Mouse (Mus musculus) ES-Bruce4 (cell line): ENCODE results near the gene Ptpro. TPM values are rescaled to one million over a fixed set of nuclear protein-coding genes. Genes with fewer than 3 reads are reported as not detected.

Source experiments
- H3K27ac ChIP-seq: 2 replicates; pipeline ENCODE4 v1.5.1; 2012; ENCODE audit warnings: low read length, inconsistent platforms; ENCODE audit not compliant: insufficient read depth
- H3K27me3 ChIP-seq: 2 replicates; pipeline ENCODE4 v1.6.1; 2012; ENCODE audit warnings: mild to moderate bottlenecking, low read length, inconsistent platforms; ENCODE audit not compliant: control insufficient read depth, poor library complexity, insufficient read depth, severe bottlenecking
- H3K36me3 ChIP-seq: 2 replicates; pipeline ENCODE4 v1.6.1; 2012; ENCODE audit warnings: inconsistent platforms, mild to moderate bottlenecking, low read length, moderate library complexity; ENCODE audit not compliant: control insufficient read depth, poor library complexity, insufficient read depth, severe bottlenecking
- H3K4me1 ChIP-seq: one replicate; pipeline ENCODE4 v1.8.1; 2011; ENCODE audit warnings: low read length; ENCODE audit not compliant: control insufficient read depth, insufficient read depth
- H3K4me3 ChIP-seq: 2 replicates; pipeline ENCODE4 v1.5.1; 2011; ENCODE audit warnings: low read depth, mild to moderate bottlenecking, low read length
- H3K9ac ChIP-seq: 2 replicates; pipeline ENCODE4 v1.6.1; 2012; ENCODE audit warnings: low read depth, mild to moderate bottlenecking, inconsistent platforms; ENCODE audit not compliant: poor library complexity, severe bottlenecking
- H3K9me3 ChIP-seq: replicated peaks from 2 replicates; pipeline ENCODE4 v1.6.1; 2012; ENCODE audit warnings: mild to moderate bottlenecking, low read length, inconsistent platforms; ENCODE audit not compliant: control insufficient read depth, poor library complexity, insufficient read depth, severe bottlenecking
- CTCF ChIP-seq: IDR thresholded peaks from one replicate; pipeline ENCODE4 v1.8.1; 2011; ENCODE audit warnings: low read depth, low read length
- EP300 ChIP-seq: IDR thresholded peaks from 2 replicates; pipeline ENCODE4 v1.6.1; 2011; ENCODE audit warnings: low read depth, low read length; ENCODE audit not compliant: insufficient read depth
- POLR2A ChIP-seq: IDR thresholded peaks from one replicate; pipeline ENCODE4 v1.8.1; 2011; ENCODE audit warnings: low read length; ENCODE audit not compliant: insufficient read depth
- polyA plus RNA-seq: library from polyadenylated mRNA; stranded (reverse); fragments of >200 nt; gene quantifications from 2 replicates; pipeline ENCODE4 v1.2.4, GENCODE M21; 2011; ENCODE audit warnings: low read depth; ENCODE audit not compliant: missing spikeins, insufficient read depth, insufficient read length

The Ptpro gene
- polyA plus RNA-seq, 1 experiment, result not detected

DNA sequence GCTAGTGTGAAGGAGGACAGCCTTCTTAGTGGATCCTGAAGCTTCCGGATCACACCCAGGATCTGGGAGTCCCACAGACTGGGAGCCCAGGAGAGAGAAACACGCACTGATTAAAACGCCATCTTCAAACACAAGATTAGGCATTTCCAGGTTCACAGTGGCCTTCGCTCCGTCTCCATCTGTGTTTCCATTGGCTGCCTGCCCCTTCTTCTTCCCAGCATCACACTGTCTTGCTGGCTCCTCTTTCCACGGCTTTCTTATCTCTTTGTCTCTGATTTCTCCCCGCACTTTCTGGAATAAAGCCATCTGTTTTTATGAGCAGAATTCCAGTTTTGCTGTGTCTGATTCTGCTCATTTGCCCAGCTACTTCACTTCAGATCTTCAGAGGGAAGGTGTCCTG is 108.0 kb downstream of the Ptpro start:
- Histone ChIP-seq H3K27ac (no peak overlapping the region), H3K36me3 (no peaks in the 10 kb centered on the region), H3K27me3 (no peaks in the 10 kb centered on the region), H3K4me1 (no peaks in the 10 kb centered on the region), H3K4me3 (no peak overlapping the region), H3K9ac (no peak overlapping the region), H3K9me3 (no peaks in the 10 kb centered on the region; the same call in 1 of the 2 replicates)
- no peak for TF ChIP-seq CTCF

DNA sequence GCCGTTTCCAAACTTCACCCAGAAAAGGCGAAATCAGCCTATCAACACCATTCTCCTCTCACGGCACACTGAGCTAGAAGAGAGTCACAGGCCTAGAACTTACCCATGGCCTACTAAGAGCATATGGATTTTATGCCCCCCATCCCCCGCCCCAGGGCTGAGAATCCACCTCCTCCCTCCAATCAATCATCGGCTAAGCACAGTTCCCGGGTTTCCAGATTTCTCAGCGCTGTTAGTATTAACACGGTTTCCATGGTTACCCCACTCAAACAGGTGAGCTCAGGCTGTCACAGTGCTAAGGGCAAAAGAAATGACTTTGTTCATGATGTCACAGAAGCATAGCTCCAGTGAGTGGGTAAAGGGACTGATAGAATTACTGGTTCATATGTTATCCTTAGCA is 110.1 kb downstream of the Ptpro start:
- Histone ChIP-seq H3K9me3 (no peaks in the 10 kb centered on the region; the same call in 1 of the 2 replicates), H3K27me3 (no peaks in the 10 kb centered on the region), H3K27ac (no peak overlapping the region), H3K4me3 (no peak overlapping the region), H3K36me3 (no peaks in the 10 kb centered on the region), H3K9ac (no peak overlapping the region), H3K4me1 (no peaks in the 10 kb centered on the region)
- TF ChIP-seq POLR2A (no peak), EP300 (no peak), CTCF (no peak)

DNA sequence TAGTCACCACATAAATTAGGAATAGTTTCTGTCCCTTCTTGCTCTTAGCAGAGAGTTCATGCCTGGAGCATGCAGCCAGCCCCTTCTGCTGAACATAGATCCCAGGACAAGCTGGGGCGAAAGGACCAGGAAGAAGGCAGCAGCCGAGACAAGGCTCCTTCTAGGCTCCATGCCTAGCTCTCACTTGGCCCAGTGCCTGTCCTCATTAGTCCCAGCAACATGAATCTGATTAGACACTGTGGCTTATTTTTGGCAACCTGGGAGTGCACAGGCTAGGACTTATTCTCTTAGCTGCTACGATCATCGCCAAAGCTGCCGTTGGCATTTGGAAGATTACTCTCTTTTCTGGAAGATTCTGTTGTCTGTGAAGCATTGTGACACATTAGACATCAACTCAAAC is 112.6 kb downstream of the Ptpro start:
- Histone ChIP-seq H3K27me3 (no peaks in the 10 kb centered on the region), H3K4me3 (no peak overlapping the region), H3K9me3 (no peaks in the 10 kb centered on the region), H3K9ac (no peak overlapping the region), H3K36me3 (no peaks in the 10 kb centered on the region), H3K4me1 (no peaks in the 10 kb centered on the region), H3K27ac (no peak overlapping the region)
- no peak for TF ChIP-seq CTCF
- no peak for TF ChIP-seq POLR2A
- TF ChIP-seq EP300, result no peak

DNA sequence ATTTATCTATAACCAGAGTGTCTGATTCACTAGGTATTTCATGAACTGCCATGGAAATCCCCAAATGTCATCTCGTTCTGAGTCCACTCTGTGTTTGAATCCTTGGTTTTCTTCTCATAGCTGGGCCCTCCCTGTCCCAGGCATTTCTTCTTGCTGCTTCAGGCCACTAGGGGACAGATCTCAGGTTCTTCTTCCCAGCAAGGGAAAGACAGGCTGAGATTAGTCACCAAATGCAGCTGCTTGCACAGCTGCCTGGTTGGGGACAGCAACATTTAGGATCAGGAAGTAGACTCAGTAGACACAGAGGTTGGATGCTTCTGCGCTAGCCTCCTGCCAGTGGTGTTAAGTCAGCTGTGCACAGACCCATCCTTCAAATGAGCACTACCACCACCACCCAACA is 113.5 kb downstream of the Ptpro start:
- H3K4me3 ChIP-seq, result no peak overlapping the region
- H3K27ac ChIP-seq, result no peak overlapping the region
- no peaks in the 10 kb centered on the region for H3K27me3 ChIP-seq
- H3K36me3 ChIP-seq, result no peaks in the 10 kb centered on the region
- H3K9ac ChIP-seq, result no peak overlapping the region
- H3K4me1 ChIP-seq, result no peaks in the 10 kb centered on the region
- H3K9me3 ChIP-seq, result no peaks in the 10 kb centered on the region
- TF ChIP-seq EP300, result no peak
- TF ChIP-seq CTCF, result no peak
- TF ChIP-seq POLR2A, result no peak

DNA sequence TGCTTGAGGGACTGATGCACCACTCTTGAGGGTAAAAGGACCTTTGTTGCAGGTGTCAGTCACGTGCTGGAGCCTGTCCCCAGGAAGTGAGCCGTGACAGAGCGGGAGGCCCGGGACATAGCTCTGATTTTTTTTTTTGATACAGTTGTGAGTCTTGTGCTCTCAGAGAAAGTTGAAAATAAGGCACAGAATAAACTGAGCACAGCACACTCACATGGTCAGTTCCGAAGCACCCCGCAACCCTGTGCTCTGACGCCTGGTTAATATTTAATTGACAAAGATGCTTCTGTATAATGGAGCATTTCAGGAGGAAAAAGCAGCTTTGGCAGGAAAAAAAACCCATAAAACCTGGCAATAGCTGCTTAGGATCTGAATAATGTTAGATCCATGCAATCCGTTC is 118.6 kb downstream of the Ptpro start:
- H3K4me3 ChIP-seq, result no peak overlapping the region
- no peak overlapping the region for H3K9ac ChIP-seq
- no peak overlapping the region for H3K27ac ChIP-seq
- H3K27me3 ChIP-seq, result no peaks in the 10 kb centered on the region
- no peaks in the 10 kb centered on the region for H3K9me3 ChIP-seq
- H3K4me1 ChIP-seq, result no peaks in the 10 kb centered on the region
- no peaks in the 10 kb centered on the region for H3K36me3 ChIP-seq
- TF ChIP-seq EP300 (no peak), CTCF (no peak), POLR2A (no peak)

DNA sequence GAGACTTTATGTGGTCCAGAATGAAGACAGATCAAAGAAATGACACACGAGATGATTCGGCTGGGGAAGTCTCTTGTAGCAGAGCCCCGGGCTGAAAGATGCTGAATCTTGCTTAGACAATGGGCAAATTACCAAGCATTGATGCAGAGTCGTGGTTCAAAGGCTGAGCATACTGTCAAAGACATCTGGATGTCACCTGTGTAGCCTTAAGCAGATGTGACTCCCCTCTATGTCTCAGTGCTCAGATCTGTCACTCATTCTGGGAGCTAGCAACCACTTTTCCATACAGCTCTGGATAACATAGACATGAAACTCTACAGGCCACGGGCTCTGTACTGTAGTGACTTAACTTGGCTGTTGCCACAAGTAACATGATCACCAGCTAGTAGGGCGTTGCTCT is 119.3 kb downstream of the Ptpro start:
- Histone ChIP-seq H3K4me3 (no peak overlapping the region), H3K9ac (no peak overlapping the region)
- TF ChIP-seq EP300, result no peak
- no peak for TF ChIP-seq CTCF
- TF ChIP-seq POLR2A, result no peak

DNA sequence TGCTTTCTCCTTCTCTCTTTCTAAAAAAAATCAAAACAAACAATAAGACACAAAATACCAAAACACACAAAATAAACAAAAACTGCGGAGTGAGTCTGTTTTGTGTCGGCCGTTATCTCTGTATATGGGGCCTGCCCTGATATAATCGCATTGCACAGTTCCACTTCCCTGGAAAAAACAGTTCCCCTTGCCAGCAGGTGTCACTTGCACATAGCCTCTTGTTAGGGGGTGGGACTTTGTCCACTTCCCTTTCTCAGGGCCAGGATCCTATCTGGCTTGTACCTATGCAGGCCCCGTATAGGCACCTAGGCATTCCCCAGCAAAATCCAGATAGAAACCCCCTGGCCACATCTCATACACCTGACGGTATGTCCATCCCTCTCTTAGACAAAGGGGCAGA is 121.8 kb downstream of the Ptpro start:
- no peak for TF ChIP-seq POLR2A
- TF ChIP-seq CTCF, result no peak
- no peak for TF ChIP-seq EP300
- H3K9ac ChIP-seq, result no peak overlapping the region
- no peaks in the 10 kb centered on the region for H3K4me1 ChIP-seq
- H3K27me3 ChIP-seq, result no peaks in the 10 kb centered on the region
- H3K36me3 ChIP-seq, result no peaks in the 10 kb centered on the region
- no peak overlapping the region for H3K27ac ChIP-seq
- no peak overlapping the region for H3K4me3 ChIP-seq
- no peaks in the 10 kb centered on the region for H3K9me3 ChIP-seq

More for the DNA sequence above, 119.3 kb downstream of the Ptpro start:
- Histone ChIP-seq H3K27me3 (no peaks in the 10 kb centered on the region), H3K4me1 (no peaks in the 10 kb centered on the region), H3K36me3 (no peaks in the 10 kb centered on the region), H3K9me3 (no peaks in the 10 kb centered on the region), H3K27ac (no peak overlapping the region)
